Mouse (Mus musculus) CD4-positive naive resting alpha-beta T cell, adult 76 days (primary cell): ENCODE measurements around the gene Adcy2. TPM values are rescaled to one million over a fixed set of nuclear protein-coding genes. Genes with fewer than 3 reads are reported as not detected.

Experiments
- total RNA-seq: library from RNA; stranded (reverse); gene quantifications from one replicate; pipeline ENCODE4 v1.2.4, GENCODE M21; 2023

Adcy2 gene
- total RNA-seq = not detected

DNA sequence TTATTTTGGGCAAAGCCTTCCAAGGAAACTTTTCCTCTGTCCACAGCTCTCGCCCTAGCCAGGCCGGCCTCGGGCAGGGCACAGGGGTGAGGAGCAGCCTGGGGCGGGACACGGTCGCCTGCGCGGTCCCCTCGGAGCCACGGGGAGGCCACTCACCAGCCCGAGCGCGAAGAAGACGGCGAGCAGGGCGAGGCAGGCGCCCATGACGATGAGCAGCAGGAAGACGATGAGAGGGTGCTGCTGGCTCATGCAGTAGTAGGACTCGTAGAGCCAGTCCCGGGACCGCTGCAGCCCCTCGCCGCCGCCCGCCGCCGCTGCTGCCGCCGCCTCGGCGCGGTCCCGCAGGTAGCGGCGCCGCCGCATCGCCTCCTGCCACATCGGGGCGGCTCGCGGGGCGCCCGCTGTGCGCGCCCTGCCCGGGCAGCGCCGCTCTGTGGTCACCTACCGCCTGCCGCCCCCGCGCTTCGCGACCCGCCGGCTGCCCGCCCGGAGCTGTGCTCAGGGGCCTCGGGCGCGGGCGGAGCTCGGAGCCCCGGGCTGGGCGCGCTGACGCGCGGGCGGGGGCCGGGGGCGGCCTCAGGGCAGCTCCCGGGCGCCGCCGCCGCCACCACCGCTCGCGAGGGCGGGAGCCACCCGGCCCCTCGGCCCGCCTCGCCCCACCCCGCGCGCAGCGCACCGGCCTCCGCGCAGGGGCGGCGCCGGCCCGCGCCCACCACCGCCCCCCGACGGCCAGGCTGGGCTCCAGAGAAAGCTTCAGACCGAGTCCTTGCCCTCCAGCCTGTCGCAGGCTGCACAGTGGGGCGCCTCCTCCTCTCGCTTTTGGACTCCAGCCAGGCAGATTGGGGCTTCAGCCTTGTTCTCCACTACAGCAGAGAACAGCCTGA is at the start of gene Adcy2:
Gene Adcy2 (minus strand): TSS at position 624 of the 884 bp plus-strand sequence.

DNA sequence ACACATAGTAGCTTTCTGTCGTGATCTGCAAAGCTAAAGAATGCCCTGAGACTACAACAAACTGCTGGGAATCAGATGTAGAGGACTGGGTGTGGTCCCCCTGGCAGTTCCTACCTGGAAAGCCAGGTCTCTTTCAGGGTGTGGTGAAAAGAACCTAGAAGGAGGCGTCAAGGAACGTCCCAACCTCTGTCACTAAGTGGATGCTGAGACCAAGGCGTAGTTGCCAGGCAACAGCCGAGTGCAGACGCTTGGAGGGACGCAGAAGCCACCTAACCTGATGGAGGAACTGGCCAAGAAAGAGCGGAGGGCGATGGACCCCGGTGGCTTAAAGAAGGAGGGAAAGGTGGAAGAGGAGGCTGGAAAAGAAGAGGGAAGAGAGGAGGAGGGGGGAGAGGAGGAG is 402.1 kb downstream of the Adcy2 start, which contains the start of gene 1700001L19Rik:
Gene 1700001L19Rik (plus strand): TSS at position 223 of the 400 bp plus-strand sequence.

DNA sequence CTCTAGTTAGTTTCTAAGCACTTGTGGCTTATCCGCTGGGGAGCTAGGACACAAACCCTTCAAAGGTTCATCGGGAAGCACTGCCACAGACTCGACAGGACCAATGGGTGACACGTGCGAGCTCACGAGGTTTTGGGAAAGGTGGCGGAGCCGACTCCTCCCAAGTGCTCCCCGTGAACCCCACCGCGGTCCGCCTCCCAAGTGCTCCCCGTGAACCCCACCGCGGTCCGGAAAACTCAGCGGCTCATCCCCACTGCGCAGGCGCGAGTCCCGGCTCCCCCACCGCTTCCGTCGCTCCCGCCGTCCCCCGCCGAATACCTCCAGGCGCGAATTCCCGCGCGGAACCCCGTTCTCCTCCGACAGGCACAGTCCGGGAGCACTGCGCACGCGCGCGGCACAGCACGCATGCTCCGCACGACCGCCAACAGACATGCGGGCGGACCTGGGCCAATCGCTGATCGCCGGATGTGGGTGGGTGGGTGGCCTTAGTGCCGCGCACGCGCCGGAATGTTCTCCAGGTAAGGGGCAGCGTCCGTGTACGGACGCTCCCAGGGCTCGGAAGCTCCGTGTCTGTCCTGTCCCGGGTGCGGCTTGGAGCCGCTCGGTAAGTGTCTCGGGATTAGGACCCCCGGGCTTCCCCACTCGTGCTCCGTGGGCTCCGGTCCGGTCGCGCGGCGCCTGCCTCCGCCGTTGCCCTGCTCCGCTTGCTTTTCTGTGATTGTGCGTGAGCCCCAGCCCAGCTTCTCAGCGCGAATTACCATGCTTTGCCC is 417.4 kb downstream of the Adcy2 start, which contains the start of the genes Mtrr and Fastkd3:
Gene Mtrr (minus strand): TSS at position 403 of the 770 bp plus-strand sequence.
Gene Fastkd3 (plus strand): TSS at position 488 of the 770 bp plus-strand sequence.

